ENCODE assay signal across 7 mouse cellular contexts in the genomic region with DNA sequence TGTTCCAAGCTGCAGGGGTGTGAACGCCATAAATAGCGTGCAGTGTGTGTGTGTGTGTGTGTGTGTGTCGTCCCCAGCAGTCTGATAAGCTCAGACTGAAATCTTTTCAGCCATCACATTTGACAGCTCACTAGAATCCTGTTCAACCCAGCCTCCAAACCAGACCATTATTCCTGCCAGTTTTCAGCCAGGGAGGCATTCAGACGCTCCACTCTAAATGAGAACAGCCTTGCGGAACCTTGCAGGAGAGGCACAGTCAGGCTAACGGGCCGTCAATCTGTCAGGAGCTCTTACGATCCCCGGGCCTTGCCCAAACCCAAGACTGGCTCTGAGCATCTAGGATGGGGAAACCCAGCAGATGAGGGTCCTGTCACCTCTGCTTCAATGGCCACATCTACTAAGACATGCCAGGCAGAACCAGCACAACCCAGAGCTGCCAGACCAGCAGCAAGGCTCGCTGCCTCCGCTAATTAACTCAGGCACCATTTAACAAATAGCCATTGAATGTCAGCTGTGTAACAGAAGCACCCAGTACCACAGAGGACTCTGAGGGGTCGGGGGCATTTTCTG.
DNase-seq lines count a peak whose midpoint lies in the region; ATAC-seq lines count a peak whose summit lies in the region.

No protein-coding gene starts in this region.

- peak overlapping the region; percentile 72 for H3K27ac ChIP-seq in hindbrain, embryonic 16.5 days (ENCODE audit: low read depth, low read length)
- H3K27ac ChIP-seq in midbrain, embryonic 16.5 days (ENCODE audit: low read length): peak overlapping the region; percentile 74

- ATAC-seq in hindbrain, embryonic 16.5 days: peak; percentile 84
- ATAC-seq in midbrain, embryonic 16.5 days: peak; percentile 81
- ATAC-seq in megakaryocyte, adult 5-6 weeks (ENCODE audit: poor library complexity, severe bottlenecking): no peak

- no peak overlapping the region for H3K4me3 ChIP-seq in hindbrain, embryonic 16.5 days (ENCODE audit: low read length)
- H3K4me3 ChIP-seq in midbrain, embryonic 16.5 days (ENCODE audit: low read depth, low read length): no peak overlapping the region

- no peaks in the 10 kb centered on the region for H3K36me3 ChIP-seq in hindbrain, embryonic 16.5 days (ENCODE audit: control insufficient read depth, insufficient read depth, low read length)
- no peaks in the 10 kb centered on the region for H3K36me3 ChIP-seq in midbrain, embryonic 16.5 days (ENCODE audit: control insufficient read depth, insufficient read depth, low read length)

- H3K27me3 ChIP-seq in hindbrain, embryonic 16.5 days (replicated peaks; ENCODE audit: control insufficient read depth, insufficient read depth, low read length): no peaks in the 10 kb centered on the region
- no peaks in the 10 kb centered on the region for H3K27me3 ChIP-seq in midbrain, embryonic 16.5 days (ENCODE audit: control insufficient read depth, insufficient read depth, low read depth, low read length)

- H3K4me2 ChIP-seq in hindbrain, embryonic 16.5 days (ENCODE audit: low read length): peak overlapping the region; percentile 42
- H3K4me2 ChIP-seq in midbrain, embryonic 16.5 days (ENCODE audit: low read length): peak overlapping the region; percentile 27; the same call in 1 of the 2 replicates

- peak; percentile 71 for DNase-seq in brain, adult 2 months (ENCODE audit: low read depth, low spot score)
- peak; percentile 14 for DNase-seq in embryo, embryonic 9.5 days (ENCODE audit: extremely low spot score)
- no peak for DNase-seq in adrenal gland, adult 2 months
- no peak for DNase-seq in lung, postnatal 25 days (ENCODE audit: low spot score)

- H3K9ac ChIP-seq in hindbrain, embryonic 16.5 days (ENCODE audit: low read depth, low read length): peak overlapping the region; percentile 52; the same call in 1 of the 2 replicates
- peak overlapping the region; percentile 33; the same call in 1 of the 2 replicates for H3K9ac ChIP-seq in midbrain, embryonic 16.5 days (ENCODE audit: low read depth, low read length)

- WGBS in hindbrain, embryonic 16.5 days: 18% methylated on average over 12 of the region's 12 CpGs
- 22% methylated on average over 12 of the region's 12 CpGs for WGBS in midbrain, embryonic 16.5 days

- no peaks in the 10 kb centered on the region for H3K9me3 ChIP-seq in hindbrain, embryonic 16.5 days (ENCODE audit: control insufficient read depth, low read length)
- H3K9me3 ChIP-seq in midbrain, embryonic 16.5 days (replicated peaks; ENCODE audit: control insufficient read depth, low read length, poor library complexity, severe bottlenecking): no peaks in the 10 kb centered on the region

- H3K4me1 ChIP-seq in hindbrain, embryonic 16.5 days (ENCODE audit: control insufficient read depth, insufficient read depth, low read depth, low read length): peaks cover 7% of the 10 kb centered on the region
- peaks cover 7% of the 10 kb centered on the region for H3K4me1 ChIP-seq in midbrain, embryonic 16.5 days (ENCODE audit: control insufficient read depth, insufficient read depth, low read length)

Comparison
In these comparisons a context has a peak if more than half of its experiments do, and no peak if none do; other contexts are left out.
1. DNase-seq: peak in brain, adult 2 months (single experiment) and embryo, embryonic 9.5 days (single experiment); none in adrenal gland, adult 2 months (single experiment) and lung, postnatal 25 days (single experiment).